Mouse (Mus musculus): ENCODE measurements around the gene Hist1h2ah.

DNA sequence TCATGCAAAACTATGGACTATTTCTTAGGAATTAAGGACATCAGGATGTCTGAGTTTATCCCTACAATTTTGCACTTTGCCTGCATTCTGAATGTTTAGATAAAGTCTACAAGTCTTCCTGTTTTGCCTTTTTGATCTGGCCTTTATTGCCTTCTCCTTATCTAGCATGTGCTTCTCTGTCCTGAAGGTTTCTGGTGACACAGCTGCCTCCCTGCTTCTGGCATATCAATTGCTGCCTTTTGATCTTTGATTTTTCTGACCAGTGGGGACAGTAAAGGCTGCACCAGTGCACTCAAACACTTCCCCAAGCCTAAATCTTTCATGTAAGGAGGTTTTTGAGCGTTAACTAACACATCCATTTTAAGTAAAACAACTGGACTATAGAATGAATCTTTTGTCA, 28.1 kb upstream of the Hist1h2ah start:
- TF ChIP-seq CTCF (IDR thresholded peaks at IDR 0.05; ENCODE audit: low read depth, low read length), result no peak
- TF ChIP-seq POLR2A (IDR thresholded peaks at IDR 0.05; ENCODE audit: extremely low read depth, insufficient read depth, low read length), result no peak
